Mouse (Mus musculus): ENCODE data around the gene Psors1c2.
"Not testable (repeated sequence)": the region's sequence is repeated elsewhere in the genome, so short reads cannot be mapped to it uniquely, and the experiment has no call there.

Psors1c2 gene

GRCm38 (mm10) chr17:35532901-35533300 lies at the start of gene Psors1c2:
Psors1c2 (plus strand) TSS chr17:35533201.
- no peak for DNase-seq (ENCODE audit: low spot score in 2 of 2)

DNA sequence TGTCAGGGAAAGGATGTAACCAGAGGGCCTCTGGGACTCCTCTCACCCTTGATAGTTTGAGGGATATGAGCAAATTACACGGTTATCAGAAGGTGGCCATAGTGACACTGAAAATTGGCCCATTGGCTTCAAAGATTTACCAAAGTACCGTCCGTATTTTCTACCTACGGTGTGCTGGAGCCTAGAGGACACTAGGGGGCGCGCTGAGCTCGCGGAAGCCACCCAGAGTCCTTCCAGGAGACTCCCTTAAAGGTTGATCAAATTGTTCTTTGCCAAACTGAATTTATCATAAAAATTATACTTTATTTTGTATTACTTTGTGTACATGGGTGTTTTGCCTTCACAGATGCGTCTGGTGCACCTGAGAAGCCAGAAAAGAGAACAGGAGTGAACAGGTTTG lies 48.9 kb upstream of the Psors1c2 start:
- peak; percentile 66 to 68 for DNase-seq (ENCODE audit: low spot score in 2 of 2)

DNA sequence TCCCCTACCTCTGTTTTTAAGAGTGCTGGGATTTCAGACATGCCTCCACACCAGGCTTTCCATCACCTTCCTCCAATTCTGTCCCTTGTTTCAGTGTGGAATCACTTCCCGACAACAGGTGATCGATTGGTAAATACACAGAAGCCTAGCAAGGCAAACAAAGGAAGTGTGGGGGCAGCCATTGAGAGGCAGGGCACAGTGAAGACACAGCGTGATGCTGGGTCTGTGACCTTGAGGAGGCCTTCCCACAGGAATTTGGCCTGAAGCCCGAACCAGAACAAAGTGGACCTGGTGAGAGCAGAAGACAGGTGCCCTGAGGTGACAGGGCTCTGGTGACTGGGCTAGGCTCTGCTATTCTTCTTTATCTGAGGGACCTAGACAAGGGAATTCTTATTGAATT lies 47.3 kb upstream of the Psors1c2 start:
- no peak for DNase-seq (ENCODE audit: low spot score in 2 of 2)

- DNase-seq (ENCODE audit: low spot score in 2 of 2): no peak
Observed at GRCm38 (mm10) chr17:35486726-35487125, 46.3 kb upstream of the Psors1c2 start.

- DNase-seq (ENCODE audit: low spot score in 2 of 2): no peak
Observed at GRCm38 (mm10) chr17:35488041-35488440, 45.0 kb upstream of the Psors1c2 start.

GRCm38 (mm10) chr17:35490320-35490719 lies 42.7 kb upstream of the Psors1c2 start:
- no peak for DNase-seq (ENCODE audit: low spot score in 2 of 2)

- no peak for DNase-seq (ENCODE audit: low spot score in 2 of 2)
Observed at GRCm38 (mm10) chr17:35497124-35497523, 35.9 kb upstream of the Psors1c2 start.

GRCm38 (mm10) chr17:35502226-35502625 lies 30.8 kb upstream of the Psors1c2 start:
- DNase-seq (ENCODE audit: low spot score in 2 of 2): no peak

DNA sequence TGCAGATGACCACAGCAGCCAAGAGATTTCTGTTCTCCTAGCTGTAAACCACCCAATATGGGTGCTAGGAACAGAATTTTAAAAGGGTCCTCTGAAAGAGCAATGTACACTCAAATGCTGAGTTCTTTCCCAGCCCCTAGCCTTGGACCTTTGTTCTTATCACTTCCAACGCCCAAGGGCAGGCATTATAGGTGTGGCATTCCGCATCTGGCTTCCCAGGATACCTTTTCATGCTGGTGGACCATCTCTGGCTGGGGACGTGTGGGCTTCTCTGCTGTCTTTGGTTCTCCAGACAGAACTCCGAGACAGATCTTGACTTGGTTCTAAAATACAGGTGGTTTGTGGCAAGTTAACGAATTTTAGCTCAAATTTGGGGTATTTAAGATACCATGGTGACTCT lies 30.2 kb upstream of the Psors1c2 start:
- no peak for DNase-seq (ENCODE audit: low spot score in 2 of 2)

DNA sequence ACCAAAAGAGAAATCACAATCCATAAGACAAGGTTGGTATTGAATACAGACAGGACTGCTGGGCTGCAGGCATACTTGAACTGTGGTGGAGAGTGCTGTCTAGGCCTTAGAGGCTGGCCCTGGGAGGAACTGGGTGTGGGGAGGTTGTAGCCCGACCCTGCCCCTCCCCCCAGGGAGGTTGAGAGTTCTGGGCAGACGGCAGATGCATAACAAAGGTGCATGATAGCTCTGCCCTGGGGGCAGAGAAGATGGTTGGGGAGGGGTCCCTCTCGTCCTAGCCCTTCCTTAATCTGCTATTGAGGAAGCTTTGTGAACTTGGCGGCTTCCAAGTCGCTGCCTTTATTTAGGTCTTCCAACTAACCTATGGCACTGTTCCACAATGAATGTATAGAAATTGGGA lies 29.2 kb upstream of the Psors1c2 start:
- DNase-seq (ENCODE audit: low spot score in 2 of 2): no peak

GRCm38 (mm10) chr17:35504628-35505481 lies 28.1 kb upstream of the Psors1c2 start:
- DNase-seq (ENCODE audit: low spot score in 2 of 2): no peak

GRCm38 (mm10) chr17:35505776-35506175 lies 27.2 kb upstream of the Psors1c2 start, which contains the start of gene Pou5f1:
Pou5f1 (plus strand) TSS chr17:35506018.
- no peak for DNase-seq (ENCODE audit: low spot score in 2 of 2)

- DNase-seq (ENCODE audit: low spot score in 2 of 2): no peak
Observed at GRCm38 (mm10) chr17:35506881-35507280, 26.1 kb upstream of the Psors1c2 start.

DNA sequence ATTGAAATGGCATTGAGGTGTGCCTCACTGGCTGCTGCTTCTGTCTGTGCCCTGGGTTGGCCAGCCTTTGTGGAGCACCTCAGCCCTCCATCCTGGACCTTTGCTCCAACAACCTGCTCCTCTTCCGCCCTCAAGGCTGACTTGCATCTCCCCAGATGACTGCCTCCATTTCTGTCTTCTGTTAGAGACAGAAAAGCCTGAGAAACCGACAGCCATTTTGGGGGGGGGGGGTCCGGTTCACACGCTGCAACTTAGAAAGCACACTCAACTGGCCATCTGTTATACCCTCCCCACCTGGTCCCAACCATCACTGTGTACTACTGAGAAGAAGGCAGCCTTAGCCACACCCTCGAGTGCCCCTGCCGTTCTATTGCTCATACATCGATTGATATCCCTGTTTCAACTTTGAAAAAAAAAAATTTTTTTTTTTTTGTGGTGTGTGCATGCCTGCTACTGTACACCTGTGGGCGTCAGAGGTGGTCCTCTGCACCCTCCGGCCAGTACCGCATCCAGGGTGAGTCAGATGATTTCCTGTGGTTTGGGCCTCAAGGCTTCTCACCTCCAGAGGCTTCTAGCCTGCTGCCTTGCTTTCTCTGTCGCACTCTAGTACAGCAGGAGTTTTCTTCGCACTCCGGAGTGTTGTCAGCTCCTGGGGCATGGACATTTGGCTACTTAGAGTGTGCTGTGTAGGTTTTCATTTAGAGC lies 25.3 kb upstream of the Psors1c2 start:
- DNase-seq (ENCODE audit: low spot score in 2 of 2): no peak

GRCm38 (mm10) chr17:35508279-35508678 lies 24.7 kb upstream of the Psors1c2 start:
- not testable (repeated sequence) for DNase-seq (ENCODE audit: low spot score in 2 of 2)

- DNase-seq (ENCODE audit: low spot score in 2 of 2): peak; percentile 28
Observed at GRCm38 (mm10) chr17:35509284-35509683, 23.7 kb upstream of the Psors1c2 start.

- peak in 1 of 2 experiments; percentile 26 for DNase-seq (ENCODE audit: low spot score in 2 of 2)
Observed at GRCm38 (mm10) chr17:35512916-35513626, 19.9 kb upstream of the Psors1c2 start.

DNA sequence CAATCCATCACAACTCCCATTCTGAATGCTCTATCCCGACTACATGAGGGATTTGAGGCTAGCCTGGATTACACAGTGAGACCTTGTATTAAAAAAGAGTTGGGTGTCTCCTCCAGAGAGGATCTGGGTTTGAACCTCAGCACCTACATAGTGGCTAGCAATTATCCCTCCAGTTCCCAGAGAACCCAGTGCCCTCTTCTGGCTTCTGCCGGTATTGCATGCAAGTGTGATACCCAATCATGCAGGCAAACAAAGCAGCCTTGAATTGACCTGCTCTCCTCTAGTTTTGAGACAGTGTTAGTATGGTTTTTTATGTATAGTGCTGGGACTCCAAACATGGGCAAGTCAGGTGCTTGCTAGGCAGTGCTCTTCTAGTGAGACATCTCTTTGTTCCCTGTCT lies 19.1 kb upstream of the Psors1c2 start:
- peak; percentile 56 to 66 for DNase-seq (ENCODE audit: low spot score in 2 of 2)

DNA sequence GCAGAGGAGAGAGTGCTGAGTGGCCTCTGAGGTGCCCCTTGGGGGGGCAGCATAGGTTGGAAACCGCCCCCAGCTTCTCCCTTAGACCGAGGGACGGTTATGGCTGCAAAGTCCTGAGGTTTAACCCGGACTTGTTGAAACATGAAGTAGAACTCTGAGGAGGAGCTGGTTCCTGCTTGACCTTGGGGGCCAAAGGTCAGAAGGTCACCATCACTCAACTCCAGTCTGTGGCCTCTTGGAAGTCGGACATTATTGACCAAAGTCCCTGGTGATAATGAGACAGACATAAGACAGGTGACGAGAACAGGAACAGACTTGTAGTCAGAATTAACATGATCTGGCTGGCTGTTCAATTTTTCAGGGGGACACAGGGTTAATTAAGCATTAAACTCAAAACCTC lies 18.2 kb upstream of the Psors1c2 start:
- no peak for DNase-seq (ENCODE audit: low spot score in 2 of 2)

GRCm38 (mm10) chr17:35515911-35516640 lies 16.9 kb upstream of the Psors1c2 start:
- peak; percentile 16 to 38 for DNase-seq (ENCODE audit: low spot score in 2 of 2)

DNA sequence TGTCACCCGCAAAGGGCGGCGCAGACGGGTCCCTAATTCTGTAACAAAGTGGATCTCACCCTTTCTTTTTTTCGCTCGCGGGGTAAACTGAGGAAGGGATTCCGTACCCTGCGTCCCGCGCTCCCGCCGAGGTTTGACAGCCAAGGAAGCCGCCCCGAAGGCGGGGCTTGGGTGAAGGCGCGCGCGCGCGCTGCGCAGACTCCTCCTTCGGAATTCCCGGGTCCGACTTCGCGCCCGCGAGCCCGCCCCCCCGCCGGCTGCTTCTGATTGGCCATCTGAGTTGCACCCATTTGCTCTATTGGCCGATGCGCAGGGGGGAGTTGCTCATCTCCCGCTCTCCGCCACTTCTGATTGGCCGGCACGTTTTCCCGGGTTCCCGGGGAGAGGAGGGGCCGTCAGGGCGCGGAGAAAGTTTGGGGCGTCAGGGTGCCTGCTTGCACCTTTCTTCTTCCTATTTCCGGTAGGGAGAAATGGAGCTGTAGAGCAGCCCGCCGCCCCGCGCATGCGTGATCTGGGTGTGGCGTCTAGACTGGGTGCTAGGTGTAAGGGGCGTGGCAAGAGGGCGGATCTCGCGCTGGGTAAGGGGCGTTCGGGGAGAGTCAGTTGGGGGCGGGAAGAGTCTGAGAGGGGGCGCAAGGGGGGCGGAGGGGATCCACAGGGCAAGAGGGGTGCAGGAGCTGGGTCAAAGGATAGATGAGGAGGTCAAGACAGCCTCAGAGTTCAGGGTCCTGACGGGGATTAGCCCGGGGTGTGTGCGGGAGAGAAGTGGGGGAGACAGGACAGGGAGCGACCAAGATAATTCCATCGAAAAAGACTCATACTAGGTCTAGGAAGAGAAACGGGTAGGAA lies 16.1 kb upstream of the Psors1c2 start, which contains the start of the genes Tcf19 and Cchcr1:
TSS of gene Tcf19 (minus strand) at position 173 of the 849 bp plus-strand sequence.
TSS of gene Cchcr1 (plus strand) at position 449 of the 849 bp plus-strand sequence.
- DNase-seq (ENCODE audit: low spot score in 2 of 2): peak; percentile 95 to 96

Data from right cerebral cortex, adult 2 months (tissue).